Mouse (Mus musculus) stomach, embryonic 16.5 days (tissue): Measurements from ENCODE around the gene Fam174b. TPM values are rescaled to one million over a fixed set of nuclear protein-coding genes. Genes with fewer than 3 reads are reported as not detected.

Source experiments
- ATAC-seq: fragments of 200-750 bp; cut with Nextera tagmentation; 2 replicates; pipeline ENCODE4 v1.8.0; 2017; ENCODE audit warnings: moderate number of reproducible peaks, moderate TSS enrichment; ENCODE audit not compliant: insufficient read depth, low FRiP score
- H3K27ac ChIP-seq: fragments of 300-500 bp; sonication (generic); 2 replicates; pipeline ENCODE4 v1.5.1; 2014; ENCODE audit warnings: low read length
- H3K27me3 ChIP-seq: fragments of 300-500 bp; sonication (generic); 2 replicates; pipeline ENCODE4 v1.6.1; 2014; ENCODE audit warnings: low read length, control low read depth, mixed read lengths; ENCODE audit not compliant: control insufficient read depth, insufficient read depth
- H3K36me3 ChIP-seq: fragments of 300-500 bp; sonication (generic); 2 replicates; pipeline ENCODE4 v1.6.1; 2014; ENCODE audit warnings: low read length; ENCODE audit not compliant: control insufficient read depth, insufficient read depth
- H3K4me1 ChIP-seq: fragments of 300-500 bp; sonication (generic); 2 replicates; pipeline ENCODE4 v1.6.1; 2014; ENCODE audit warnings: low read length, control low read depth, mixed read lengths; ENCODE audit not compliant: control insufficient read depth, insufficient read depth
- H3K4me2 ChIP-seq: fragments of 300-500 bp; sonication (generic); 2 replicates; pipeline ENCODE4 v1.6.1; 2014; ENCODE audit warnings: low read depth, low read length, mixed read lengths
- H3K4me3 ChIP-seq: fragments of 300-500 bp; sonication (generic); replicated peaks from 2 replicates; pipeline ENCODE4 v1.5.1; 2014; ENCODE audit warnings: mild to moderate bottlenecking, low read length
- H3K9ac ChIP-seq: fragments of 300-500 bp; sonication (generic); 2 replicates; pipeline ENCODE4 v1.6.1; 2014; ENCODE audit warnings: low read length
- H3K9me3 ChIP-seq: fragments of 300-500 bp; sonication (generic); replicated peaks from 2 replicates; pipeline ENCODE4 v1.6.1; 2016; ENCODE audit warnings: low read length, control low read depth; ENCODE audit not compliant: control insufficient read depth
- WGBS: fragments of 180-500 bp; shearing (Covaris S2); extraction: QIAGEN DNeasy Blood & Tissue Kit; methylation state at CpG from one replicate; pipeline ENCODE4 v1.1.7; 2014; 5-methylcytosine and 5-hydroxymethylcytosine counted together
- microRNA-seq: library from miRNA; unstranded; fragments of <30 nt; microRNA quantifications from one replicate; pipeline ENCODE4, GENCODE M21; 2016
- polyA plus RNA-seq: library from polyadenylated mRNA; unstranded; fragments of >200 nt; fragmentation: Nextera tagmentation; extraction: Ambion mirVana; gene quantifications from 2 replicates; pipeline ENCODE4 v1.2.1, GENCODE M21; 2015

The Fam174b gene
- polyA plus RNA-seq, 1 experiment from 2014 or later: 68.1 TPM

DNA sequence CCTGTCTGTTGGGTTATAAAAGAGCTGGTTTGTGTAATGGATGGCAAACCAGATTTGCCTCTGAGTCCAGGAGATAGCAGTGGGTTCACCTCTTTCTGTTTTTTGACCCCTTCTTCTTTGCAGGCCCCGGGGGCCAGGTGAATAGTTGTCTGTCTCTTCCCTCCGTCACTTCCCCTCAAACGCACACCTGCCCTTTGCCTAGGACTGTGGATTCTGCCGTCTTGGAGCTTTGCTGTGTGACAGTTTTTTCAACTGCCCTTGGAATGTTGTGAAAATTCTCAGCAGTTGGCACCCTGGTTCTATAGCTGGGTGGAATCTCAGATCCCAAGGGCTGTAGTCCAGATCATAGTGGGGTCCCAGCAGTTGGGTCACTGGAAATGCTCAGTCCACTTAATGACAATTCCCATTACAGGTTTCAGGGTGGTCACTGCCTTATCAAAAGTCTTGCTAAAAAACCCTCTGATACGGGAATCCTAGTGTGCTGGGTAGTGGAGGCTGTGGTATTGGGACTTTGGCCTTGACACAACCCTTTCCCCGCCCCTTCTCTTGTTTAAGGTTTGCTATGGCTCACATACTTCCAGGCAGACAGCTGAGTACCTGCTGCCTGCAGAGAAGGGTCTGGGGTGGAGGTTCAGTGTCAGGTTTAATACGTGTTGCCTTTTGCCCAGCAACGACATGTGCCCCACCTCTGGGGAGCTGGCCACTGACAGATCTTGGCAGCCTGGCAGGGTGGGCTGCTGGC lies 76.3 kb downstream of the Fam174b start:
- no peak overlapping the region for H3K4me2 ChIP-seq
- no peak overlapping the region for H3K9ac ChIP-seq
- no peak overlapping the region for H3K4me3 ChIP-seq
- no peaks in the 10 kb centered on the region for H3K9me3 ChIP-seq
- no peaks in the 10 kb centered on the region for H3K4me1 ChIP-seq
- 67% methylated on average over 8 of the region's 8 CpGs for WGBS
- no peak overlapping the region for H3K27ac ChIP-seq
- peak; percentile 65; the same call in 1 of the 2 replicates for ATAC-seq
- H3K27me3 ChIP-seq: no peaks in the 10 kb centered on the region
- no peaks in the 10 kb centered on the region for H3K36me3 ChIP-seq

DNA sequence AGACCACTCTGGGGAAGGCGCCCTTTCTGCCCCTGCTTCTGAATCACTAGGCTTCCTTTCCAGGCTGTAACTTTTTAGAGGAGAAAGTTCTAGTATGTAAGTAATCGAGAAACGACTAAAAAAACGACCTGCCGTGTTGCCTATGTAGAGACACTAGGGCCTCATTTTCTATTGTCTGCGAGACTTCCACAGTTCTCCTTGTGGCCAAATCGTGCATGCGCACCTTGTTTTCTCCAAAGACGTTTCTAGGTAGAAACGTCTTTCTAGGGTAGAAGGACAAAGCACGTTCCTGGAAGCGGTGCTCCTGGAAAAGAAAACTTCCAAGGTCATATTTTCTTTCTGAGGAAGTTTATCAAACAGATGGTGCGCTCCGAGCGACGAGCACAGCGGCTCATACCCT lies 79.3 kb downstream of the Fam174b start:
- H3K9me3 ChIP-seq: no peaks in the 10 kb centered on the region
- H3K4me3 ChIP-seq: no peak overlapping the region
- WGBS: 77% methylated on average over 17 of the region's 17 CpGs

More for the DNA sequence above, 79.3 kb downstream of the Fam174b start:
- Histone ChIP-seq H3K4me1 (no peaks in the 10 kb centered on the region), H3K4me2 (no peak overlapping the region), H3K27ac (no peak overlapping the region), H3K27me3 (no peaks in the 10 kb centered on the region), H3K9ac (no peak overlapping the region), H3K36me3 (no peaks in the 10 kb centered on the region)
- no peak for ATAC-seq

Small RNAs within 50 kb of the gene (microRNA-seq; reads per million reads assigned to microRNA genes)
- gene Mir7234: not detected

Other genes with a start within 250 kb of the Fam174b start
- gene Chd2, start 198.5 kb upstream of the Fam174b start, polyA plus RNA-seq: 35.8 and 44.5 TPM in 2 replicates